Mouse (Mus musculus): ENCODE measurements around the gene Atad5. TPM values are rescaled to one million over a fixed set of nuclear protein-coding genes. Genes with fewer than 3 reads are reported as not detected.
"Not testable (repeated sequence)": the region's sequence is repeated elsewhere in the genome, so short reads cannot be mapped to it uniquely, and the experiment has no call there.

Atad5 gene
- 4.2 and 4.5 TPM in 2 replicates for total RNA-seq (2021)
- long read RNA-seq, partial matches to known transcripts: 1 of 1 reads
- long read RNA-seq, other reads (novel, unspliced or antisense): 0 of 1 reads

DNA sequence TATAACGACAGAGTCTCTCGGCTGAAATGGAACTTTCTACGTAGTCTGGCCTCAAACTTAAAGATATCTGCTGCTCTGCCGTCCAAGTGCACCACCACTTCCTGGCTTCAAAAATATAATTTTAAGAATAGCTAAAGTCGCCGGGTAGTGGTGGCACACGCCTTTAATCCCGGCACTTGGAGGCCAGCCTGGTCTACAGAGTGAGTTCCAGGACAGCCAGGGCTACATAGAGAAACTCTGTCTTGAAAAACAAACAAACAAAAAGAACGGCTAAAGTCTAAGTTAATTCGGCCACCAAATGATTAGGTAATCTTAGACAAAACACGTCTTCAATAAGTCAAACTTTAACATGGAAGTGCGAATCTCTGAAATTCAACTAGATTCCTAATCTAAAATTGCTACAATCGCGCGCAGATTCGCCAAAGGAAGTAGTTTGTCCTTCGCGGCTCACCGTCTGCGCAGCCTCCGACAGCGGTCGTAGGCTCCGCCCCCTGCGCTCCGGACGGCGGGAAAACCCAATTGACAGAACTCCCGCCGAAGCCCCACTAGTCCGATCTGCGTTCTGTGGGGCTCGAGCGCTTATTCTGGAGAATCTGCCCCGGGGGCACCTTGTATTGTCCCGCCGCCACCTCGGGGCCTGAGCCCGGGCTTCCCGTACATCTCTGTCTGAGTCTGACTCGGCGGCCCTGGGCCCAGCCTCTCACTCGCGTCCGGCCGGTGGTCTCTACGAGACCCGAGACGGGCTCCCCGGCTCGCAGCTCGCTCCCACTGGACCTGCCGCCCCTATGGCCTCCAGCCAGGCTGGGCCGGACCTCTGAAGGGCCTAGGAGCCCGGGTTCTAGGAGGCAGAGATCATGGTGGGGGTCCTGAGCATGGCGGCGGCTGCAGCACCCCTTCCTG, at the start of gene Atad5:
Gene Atad5, plus strand, starts transcription at position 484 of the 900 bp plus-strand sequence.
- DNase-seq: peak; percentile 93

DNA sequence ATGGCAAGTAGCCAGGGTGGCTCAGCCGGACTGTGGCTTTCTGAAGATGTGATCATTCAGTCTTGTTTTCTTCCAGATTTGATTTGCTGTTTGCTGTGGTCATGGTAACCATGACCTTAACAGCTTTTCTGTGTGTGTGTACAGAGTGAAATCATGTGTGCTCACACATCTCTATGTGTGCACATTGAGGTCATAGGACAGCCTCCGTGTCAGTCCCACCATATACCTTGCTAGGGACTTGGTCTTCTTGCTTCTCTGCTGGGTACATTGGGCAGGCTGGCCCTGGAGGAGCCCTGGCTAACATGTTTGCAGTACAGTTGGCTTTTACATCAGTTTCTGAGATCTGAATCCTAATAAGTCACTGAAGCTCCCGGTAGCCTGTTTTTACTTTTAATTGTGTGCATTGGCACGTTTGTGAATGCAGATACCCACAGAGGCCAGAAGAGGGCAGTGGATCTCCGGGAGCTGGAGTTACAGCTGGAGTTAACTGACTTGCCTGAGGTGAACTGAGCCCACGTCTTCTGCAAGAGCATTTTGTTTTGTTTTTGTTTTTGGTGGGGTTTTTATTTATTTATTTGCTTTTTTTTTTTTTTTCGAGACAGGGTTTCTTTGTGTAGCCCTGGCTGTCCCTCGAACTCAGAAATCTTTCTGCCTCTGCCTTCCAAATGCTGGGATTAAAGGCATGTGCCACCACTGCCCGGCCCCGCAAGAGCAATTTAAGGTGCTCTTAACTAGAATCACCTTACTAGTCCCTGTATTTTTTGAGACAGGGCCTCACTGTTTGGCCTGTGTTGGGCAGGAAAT, 46.4 kb upstream of the Atad5 start:
- DNase-seq: peak; percentile 17

DNA sequence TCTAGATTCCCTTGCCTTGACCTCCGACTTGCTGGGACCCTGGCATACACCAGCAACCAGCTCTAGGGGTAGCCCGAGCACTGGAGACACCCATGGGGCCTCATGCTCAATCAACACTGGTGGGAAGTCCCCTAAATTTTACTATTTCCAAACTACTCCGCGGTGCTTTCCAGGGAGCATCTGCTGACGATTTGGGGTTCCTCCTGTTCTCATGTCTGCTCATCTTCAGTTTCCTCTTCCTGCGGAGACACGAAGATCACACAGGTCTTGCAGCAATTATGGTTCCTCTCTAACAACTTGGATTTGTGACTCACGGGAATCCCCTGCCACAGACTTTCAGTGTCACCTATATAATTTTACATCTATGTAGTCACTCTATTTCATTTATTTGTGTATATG, 45.8 kb upstream of the Atad5 start:
- DNase-seq: no peak

DNA sequence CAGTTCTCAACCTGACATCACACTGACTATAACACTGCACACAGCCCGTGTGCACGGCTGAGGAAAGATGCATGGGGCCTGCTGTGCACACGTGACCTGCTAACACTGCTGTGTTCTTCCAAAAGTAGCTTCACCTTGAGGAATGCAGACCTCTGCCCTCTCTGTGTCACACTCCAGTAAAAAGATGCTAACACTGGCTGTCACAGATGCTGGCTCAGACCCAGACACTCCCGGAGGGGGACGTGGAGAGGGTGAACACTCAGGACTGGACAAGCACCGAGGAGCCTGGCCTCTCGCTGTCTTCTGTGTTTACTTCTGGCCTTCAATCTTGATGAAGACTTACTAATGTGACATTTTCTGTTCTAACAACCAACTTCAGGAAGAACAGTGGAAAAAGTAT, 42.3 kb upstream of the Atad5 start:
- DNase-seq: no peak

DNA sequence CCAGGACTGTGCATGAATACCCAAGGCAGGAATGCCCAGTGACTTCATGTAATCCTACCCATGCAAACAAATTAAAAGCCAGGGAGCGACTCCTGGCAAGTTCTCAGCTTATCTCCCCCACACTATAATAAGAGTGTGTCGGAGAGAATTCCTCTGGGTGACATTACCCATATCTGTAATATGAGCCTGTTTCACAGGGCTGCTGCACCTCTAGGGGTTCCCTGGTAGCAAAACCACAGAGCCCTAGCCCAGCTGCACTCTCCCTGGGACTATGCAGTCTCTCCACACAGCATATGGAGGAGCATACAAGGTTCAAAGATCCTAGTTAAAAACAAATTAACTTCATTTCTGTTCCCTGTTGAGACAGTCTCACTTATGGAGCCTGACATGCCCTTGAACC, 39.1 kb upstream of the Atad5 start:
- DNase-seq: no peak

DNA sequence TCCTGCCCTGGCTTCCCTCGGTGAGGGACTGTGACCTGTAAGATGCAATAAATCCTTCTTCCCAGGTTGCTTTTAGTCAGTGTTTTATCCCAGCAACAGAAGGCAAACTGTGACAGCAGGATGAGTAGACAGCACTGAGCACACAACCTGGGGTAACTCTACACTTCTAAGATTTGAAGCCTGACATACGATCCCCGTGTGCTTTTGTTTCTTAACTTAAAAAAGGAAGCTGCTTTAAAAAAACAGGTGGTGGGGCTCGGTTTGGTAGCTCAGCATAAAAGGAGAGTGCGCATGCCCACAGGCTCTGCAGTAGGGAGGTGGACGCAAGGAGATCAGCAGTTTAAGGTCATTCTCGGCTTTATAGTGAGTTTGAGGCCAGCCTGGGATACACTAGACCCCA, 36.7 kb upstream of the Atad5 start:
- no peak for DNase-seq

DNA sequence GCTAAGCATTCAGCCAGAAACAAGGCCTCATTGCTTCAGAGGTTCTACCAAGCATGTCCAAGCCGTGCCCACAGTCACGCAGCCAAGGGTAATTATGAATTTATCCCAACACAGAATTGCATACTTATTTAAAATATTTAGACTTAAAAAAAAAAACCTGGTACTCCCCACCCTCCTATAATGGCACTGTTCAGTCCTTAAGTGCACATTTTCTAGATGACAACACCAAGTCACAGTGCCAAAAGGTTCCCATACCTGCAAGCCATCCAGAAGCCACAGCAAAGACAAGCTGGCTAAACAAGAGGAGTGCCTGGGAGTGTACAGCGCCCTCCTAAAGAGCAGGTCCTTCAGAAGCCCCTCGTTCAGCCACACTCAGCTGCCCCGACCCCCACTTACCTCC, 36.0 kb upstream of the Atad5 start:
- no peak for DNase-seq

DNA sequence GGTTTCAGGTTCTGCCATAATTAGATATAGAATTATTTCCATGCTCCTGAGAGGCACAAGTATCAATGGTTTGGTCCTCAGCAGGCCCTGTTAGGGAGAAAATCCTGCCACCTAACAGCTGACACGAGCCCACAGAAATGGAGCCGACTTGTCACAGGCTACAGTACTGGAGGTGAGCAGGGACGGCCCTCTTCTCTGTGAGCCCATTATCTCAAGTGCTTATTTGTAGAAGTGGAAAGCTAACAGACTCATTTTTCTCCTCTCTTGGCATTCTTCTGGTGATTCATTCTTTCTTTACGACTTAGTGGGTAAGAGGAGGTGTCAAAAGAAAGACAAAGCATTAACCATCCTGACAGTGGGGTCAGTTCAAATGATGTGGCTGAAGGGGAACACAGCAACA, 34.5 kb upstream of the Atad5 start:
- DNase-seq: no peak

DNA sequence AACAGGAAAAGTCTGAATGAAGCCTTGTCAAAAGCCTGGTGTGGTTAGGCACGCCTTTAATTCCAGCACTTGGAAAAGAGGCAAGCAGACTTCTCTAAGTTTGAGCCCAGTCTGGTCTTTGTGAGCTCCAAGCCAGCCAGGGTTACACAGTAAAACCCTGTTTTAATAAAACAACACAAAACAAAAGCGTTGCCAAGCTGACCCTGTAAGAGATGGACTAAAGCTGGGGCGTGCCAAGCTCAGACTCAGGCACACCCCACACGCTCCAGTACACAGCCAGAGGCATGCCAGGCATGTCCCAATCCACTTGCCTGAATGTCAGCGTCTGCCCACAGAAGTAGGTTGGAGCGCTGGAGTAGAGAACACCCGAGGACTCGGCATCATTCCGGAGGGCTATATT, 33.1 kb upstream of the Atad5 start:
- no peak for DNase-seq

DNA sequence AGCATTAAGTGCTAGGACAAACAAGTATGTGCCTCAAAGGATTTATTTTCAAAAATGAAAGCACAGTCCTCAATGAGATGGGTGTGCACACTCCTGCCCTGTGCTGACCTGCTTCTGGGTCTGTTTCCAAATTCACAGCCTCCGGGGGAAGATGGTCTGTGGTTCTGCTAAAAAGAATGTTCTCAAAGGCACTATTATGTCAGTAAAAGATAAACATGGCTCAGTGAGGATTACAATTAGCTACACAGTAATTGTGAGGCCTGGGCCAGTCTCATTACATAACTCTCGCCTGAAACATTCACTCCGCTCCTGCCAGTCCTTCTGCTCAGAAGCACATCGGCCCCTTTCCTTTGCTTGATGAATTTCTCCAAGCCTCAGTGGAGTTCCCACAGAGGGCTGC, 27.0 kb upstream of the Atad5 start:
- DNase-seq: no peak

DNA sequence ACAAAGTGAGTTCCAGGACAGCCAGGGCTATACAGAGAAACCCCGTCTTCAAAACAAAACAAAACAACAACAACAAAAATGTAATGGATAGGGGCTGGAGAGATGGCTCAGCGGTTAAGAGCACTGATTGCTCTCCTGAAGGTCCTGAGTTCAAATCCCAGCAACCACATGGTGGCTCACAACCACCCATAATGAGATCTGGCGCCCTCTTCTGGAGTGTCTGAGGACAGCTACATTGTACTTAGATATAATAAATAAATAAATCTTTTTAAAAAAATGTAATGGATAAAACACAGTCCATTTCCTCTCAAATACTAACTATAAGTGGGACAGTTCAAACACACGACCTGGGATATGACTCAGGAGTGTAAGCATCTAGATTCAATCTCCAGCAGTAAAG, 22.8 kb upstream of the Atad5 start:
- not testable (repeated sequence) for DNase-seq

DNA sequence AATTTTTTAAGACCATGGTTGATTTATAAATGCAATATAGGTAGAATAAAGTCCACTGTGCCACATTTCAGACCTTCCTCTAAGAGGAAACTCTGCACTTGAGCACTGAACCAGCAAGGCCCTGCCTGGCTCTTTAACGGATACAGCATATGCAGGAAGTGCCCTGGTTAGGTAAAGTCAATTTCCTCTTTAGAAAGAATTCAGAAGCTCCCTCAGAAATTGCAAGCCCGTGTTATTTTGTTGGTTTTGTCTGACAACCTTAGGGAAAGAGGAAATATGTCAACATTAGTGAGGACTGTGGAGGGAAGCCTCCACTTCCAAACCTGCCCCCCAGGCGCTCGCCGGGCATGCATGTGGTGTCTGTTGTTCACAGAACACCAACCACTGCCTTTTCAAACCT, 21.6 kb upstream of the Atad5 start:
- DNase-seq: no peak

DNA sequence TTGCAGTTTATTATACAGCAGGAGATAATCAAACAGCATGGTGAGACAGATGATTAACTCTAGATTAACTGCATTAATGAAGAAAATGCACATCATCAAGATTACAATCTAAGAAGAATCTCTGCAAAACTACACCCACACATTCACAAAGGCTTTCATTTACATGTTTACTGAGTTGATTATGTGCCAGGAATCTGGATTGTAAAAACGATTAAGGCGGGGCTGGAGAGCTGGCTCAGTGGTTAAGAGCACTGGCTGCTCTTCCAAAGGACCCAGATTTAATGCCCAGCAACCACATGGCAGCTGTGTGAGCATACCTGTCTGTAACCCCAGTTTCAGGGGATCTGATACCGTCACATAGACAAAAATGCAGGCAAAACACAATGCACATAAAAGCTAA, 19.4 kb upstream of the Atad5 start:
- DNase-seq: no peak

DNA sequence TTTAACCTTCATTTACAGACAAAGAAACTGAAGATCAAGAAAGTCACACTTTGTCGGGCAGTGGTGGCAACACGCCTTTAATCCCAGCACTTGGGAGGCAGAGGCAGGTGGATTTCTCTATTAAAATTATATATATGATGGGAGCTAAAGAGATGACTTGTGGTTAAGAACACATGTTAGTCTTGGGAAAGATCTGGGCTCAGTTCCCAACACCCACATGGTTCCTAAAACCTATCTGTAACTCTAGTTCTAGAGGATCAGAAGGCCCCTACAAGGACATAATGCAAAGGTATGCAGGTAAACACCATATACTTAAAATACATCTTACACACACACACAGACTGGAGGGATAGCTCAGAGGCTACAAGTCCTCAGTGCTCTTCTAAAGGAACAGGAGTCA, 18.2 kb upstream of the Atad5 start:
- no peak for DNase-seq

DNA sequence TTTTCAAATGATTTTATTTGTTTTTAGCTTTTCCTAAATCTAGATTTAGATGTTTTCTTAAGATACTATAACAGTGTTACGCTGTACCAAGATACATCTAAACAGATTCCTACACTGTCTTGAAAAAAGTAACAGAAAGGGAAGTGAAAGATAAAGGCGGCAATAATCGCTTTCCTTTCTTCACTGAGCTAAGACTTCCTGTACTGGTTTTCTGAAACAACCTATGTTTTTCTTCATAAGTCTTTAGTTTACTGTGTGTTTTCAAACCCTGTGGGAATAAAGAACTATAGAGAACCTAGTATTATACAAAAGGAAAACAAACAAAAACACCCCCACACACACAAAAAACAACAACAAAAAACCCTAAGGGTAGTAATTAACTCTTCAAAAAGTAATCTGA, 16.8 kb upstream of the Atad5 start:
- DNase-seq: no peak

DNA sequence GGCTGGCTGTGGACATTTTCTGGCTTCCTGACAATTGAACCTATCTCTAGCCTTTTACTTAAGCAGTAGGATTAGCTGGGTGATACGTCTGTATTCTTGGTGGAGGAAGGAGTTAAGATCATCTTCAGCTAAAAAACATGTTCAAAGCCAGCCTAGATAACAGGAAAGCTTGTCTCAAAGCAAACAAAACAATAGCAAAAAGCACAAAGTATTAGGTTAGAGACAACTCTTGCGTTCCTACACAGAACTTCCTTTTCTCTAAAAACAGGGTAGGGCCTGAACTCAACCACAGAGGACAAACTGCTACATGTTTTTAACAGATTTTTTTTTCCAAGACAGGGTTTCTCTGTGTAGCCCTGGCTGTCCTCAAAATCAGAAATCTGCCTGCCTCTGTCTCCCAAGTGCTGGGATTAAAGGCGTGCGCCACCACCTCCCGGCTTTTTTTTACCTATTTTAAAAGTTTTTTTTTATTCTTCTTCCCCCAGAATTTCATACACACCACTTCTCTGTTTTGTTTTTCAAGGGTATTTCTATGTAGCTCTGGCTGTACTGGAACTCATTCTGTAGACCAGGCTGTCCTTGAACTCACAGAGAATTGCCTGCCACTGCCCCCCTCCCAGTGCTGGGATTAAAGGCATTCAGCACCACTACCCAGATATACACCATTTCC, 13.5 kb upstream of the Atad5 start:
- no peak for DNase-seq

DNA sequence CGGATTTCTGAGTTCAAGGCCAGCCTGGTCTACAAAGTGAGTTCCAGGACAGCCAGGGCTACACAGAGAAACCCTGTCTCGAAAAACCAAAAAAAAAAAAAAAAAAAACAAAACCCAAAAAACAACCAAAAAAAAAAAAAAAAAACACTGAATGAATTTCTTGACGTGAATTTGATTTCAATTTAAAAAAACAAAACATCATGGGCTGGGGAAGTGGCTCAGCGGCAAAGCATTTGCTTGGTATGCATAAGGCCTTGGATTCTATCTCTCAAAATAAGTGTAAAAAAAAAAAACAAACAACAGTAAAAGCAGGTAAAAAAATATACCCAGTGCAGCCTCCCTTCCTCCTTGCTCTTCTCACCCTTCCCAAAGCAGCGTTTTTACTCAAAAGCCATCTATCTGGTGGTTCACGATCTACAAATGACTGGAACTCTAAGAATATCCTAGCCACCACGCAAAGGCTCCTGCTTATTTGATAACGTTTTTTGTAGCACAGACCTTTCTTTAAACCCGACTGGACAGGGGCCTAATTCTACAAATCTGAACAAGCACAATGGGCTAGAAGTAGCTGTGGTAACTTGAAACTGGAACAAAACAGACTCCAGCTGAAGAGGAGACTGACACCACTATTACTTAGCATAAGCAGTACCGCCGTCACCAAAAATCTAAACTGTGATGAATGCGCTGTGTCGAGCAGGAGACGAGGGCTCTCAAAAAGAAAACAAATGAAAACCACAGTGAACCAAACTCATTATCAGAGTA, 11.2 kb upstream of the Atad5 start:
- no peak for DNase-seq

DNA sequence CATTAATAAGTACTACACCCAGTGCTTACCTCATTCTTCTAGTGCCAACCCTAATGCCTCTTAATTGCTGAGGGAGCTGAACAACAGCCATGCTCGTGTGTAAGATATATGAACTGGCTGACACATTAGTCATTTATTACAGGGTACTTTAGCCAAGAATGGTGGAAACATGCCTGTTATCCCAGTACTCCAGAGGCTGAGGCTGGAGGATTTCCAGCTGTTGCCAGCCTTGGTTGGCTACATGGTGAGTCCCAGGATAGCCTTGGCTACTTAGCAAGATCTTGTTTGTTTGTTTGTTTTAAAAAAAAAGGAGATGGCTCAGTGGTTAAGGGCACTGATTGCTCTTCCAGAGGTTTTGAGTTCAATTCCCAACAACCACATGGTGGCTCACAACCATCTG, 10.4 kb upstream of the Atad5 start:
- no peak for DNase-seq

DNA sequence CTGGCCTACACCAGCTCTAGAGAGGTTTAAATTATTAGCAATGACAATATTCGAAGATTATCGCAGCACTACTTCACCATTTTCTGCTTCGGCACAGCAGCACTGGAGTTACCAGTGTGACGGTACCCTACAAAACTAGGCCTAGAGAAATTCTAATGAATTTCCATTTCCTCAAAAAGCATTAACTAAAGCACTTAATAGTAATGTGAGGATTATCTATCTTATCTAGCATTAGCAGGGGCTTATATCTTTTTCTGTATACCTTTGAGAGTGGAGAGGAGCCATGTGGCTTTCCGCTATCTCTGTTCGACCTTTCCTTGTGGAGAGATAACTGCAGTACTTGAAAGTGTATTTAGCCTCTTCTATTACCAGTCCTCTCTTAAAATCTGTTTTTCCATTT, 9.4 kb upstream of the Atad5 start:
- no peak for DNase-seq

DNA sequence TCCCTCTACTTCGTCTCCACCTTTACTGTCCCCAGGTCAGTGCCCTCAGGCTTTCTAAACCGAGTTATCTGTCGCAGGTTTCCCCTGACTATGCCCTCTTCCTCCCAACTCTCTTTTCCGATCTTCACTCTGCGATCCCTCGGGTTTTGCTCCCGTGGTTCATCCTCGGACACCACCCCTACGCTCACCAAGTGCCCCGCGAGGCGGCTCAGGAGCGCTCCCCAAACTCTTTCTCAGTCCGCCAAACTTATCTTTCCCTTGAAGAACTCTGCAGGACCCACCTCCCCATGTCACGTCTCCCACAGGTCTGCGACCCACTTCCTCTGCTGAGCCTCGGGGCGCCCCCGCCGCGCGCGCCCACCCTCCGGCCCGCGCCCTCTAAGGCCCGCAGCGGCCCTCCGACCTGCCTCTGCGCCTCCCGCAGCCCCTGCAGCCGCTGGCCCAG, 8.8 kb upstream of the Atad5 start:
- DNase-seq: peak; percentile 46

DNA sequence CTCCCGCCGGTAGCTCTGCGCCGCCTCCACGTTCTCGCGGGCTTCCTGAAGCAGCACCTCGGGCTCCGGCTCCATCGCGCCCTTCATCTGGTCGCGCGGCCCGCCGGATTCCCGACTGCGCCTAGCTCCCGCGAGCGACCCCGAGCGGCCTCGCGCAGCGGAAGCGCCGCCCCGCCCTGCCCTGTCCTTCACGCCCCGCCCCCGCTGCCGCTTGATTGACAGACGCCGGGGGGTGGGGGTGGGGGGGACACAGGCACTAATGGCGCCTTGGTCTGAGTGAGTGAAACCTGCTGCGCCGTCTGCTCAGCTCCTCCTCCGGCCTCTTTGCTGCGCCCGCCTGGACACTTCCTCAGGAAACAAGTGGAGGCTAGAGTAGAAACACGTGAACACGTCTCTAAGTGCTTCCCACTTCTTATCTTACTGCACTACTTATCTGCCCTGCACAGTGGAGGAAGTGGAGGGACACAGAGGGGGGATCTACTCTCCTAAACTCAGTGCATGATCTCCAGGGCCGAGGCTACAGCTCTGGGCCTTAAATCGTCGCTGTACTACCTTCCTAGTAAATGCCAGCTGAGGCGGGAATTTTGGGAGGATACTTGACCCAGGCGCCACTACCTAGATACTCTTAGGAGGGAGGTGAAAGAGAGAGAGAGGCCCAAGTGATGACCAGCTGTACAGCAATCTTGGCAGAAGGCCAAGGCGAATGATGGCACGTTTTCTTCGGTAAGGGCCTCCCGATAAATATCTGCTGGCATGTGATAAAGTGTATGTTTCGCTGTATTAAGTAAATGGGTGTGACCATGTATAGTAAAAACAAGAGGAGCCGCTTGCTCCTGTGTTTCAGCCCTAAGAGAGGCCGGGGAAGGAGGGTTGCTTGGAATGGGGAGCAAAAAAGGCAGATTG, 8.1 kb upstream of the Atad5 start, which contains the start of gene Crlf3:
Gene Crlf3, minus strand, starts transcription at position 166 of the 903 bp plus-strand sequence.
- peak; percentile 97 for DNase-seq

Data from adrenal gland, postnatal 25 days (tissue).